Mouse (Mus musculus) forebrain, embryonic 11.5 days (tissue): ENCODE measurements around the gene Arfrp1. TPM values are rescaled to one million over a fixed set of nuclear protein-coding genes. Genes with fewer than 3 reads are reported as not detected.
A peak's percentile ranks its signal among the peaks of the same experiment; 100 is the strongest.

ENCODE experiments used
- ATAC-seq: fragments of 200-750 bp; cut with Nextera tagmentation; replicated peaks from 2 replicates; pipeline ENCODE4 v1.8.0; 2017; ENCODE audit warnings: moderate TSS enrichment; ENCODE audit not compliant: low FRiP score
- DNase-seq: peaks from one replicate; pipeline ENCODE4 v3.0.0-alpha.2; 2017; ENCODE audit warnings: low spot score
- H3K27ac ChIP-seq: fragments of 300-500 bp; sonication (generic); 2 replicates; pipeline ENCODE4 v1.5.1; 2014; ENCODE audit warnings: low read depth, low read length
- H3K27me3 ChIP-seq: fragments of 300-500 bp; sonication (generic); 2 replicates; pipeline ENCODE4 v1.6.1; 2014; ENCODE audit warnings: mild to moderate bottlenecking, low read length, mixed read lengths; ENCODE audit not compliant: control insufficient read depth, insufficient read depth
- H3K36me3 ChIP-seq: fragments of 300-500 bp; sonication (generic); 2 replicates; pipeline ENCODE4 v1.6.1; 2014; ENCODE audit warnings: mild to moderate bottlenecking, low read length, moderate library complexity, mixed read lengths; ENCODE audit not compliant: control insufficient read depth, insufficient read depth
- H3K4me1 ChIP-seq: fragments of 300-500 bp; sonication (generic); replicated peaks from 2 replicates; pipeline ENCODE4 v1.6.1; 2014; ENCODE audit warnings: low read length, mixed read lengths; ENCODE audit not compliant: control insufficient read depth, insufficient read depth
- H3K4me2 ChIP-seq: fragments of 300-500 bp; sonication (generic); 2 replicates; pipeline ENCODE4 v1.6.1; 2014; ENCODE audit warnings: low read depth, mild to moderate bottlenecking, low read length, moderate library complexity, mixed read lengths; ENCODE audit not compliant: severe bottlenecking
- H3K4me3 ChIP-seq: fragments of 300-500 bp; sonication (generic); 2 replicates; pipeline ENCODE4 v1.5.1; 2014; ENCODE audit warnings: low read depth, low read length
- H3K9ac ChIP-seq: fragments of 300-500 bp; sonication (generic); 2 replicates; pipeline ENCODE4 v1.6.1; 2014; ENCODE audit warnings: low read length
- H3K9me3 ChIP-seq: fragments of 300-500 bp; sonication (generic); 2 replicates; pipeline ENCODE4 v1.6.1; 2016; ENCODE audit warnings: low read length, mixed read lengths; ENCODE audit not compliant: control insufficient read depth
- WGBS: fragments of 180-500 bp; shearing (Covaris S2); extraction: QIAGEN DNeasy Blood & Tissue Kit; methylation state at CpG from one replicate; pipeline ENCODE4 v1.1.7; 2014; 5-methylcytosine and 5-hydroxymethylcytosine counted together
- polyA plus RNA-seq: library from polyadenylated mRNA; unstranded; fragments of >200 nt; fragmentation: Nextera tagmentation; extraction: Ambion mirVana; gene quantifications from 2 replicates; pipeline ENCODE4 v1.2.1, GENCODE M21; 2014

Gene Arfrp1
- polyA plus RNA-seq, 1 experiment from 2014 or later = 64.5 TPM

GRCm38 (mm10) chr2:181364487-181364859 lies 731 bp downstream of the Arfrp1 start:
- no peaks in the 10 kb centered on the region for H3K9me3 ChIP-seq
- H3K9ac ChIP-seq = peak overlapping the region; percentile 78
- peak overlapping the region; percentile 72 for H3K4me2 ChIP-seq
- ATAC-seq = no peak
- peaks cover 4% of the 10 kb centered on the region; the same call in 1 of the 2 replicates for H3K36me3 ChIP-seq
- H3K4me1 ChIP-seq = peaks cover 8% of the 10 kb centered on the region; the same call in 1 of the 2 replicates
- WGBS = 10% methylated on average over 14 of the region's 14 CpGs
- H3K4me3 ChIP-seq = peak overlapping the region; percentile 84
- H3K27ac ChIP-seq = no peak overlapping the region
- DNase-seq = no peak
- no peaks in the 10 kb centered on the region for H3K27me3 ChIP-seq

DNA sequence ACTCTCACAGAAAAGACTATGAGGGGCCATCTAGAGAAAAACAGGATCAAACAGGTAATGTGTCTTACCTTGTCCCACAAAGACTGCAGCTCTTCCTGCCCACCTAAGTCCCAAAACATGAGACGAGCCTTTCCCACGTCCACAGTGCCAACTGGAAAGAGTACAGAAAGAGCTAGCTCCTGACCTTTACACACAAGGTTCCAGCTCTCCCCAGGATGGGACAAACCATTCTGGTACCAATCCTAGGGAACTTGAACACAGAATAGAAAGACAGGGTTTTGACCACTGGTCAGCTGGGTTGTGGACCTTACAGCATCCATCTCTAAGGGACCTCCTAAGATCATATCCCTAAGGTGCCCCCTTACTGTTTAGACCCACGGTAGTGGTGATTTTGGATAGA lies 1.3 kb downstream of the Arfrp1 start:
- Histone ChIP-seq H3K9ac (peak overlapping the region; percentile 78), H3K4me3 (peak overlapping the region; percentile 84)

GRCm38 (mm10) chr2:181356780-181357179 lies 8.4 kb downstream of the Arfrp1 start:
- ATAC-seq (no peak), DNase-seq (no peak)
- Histone ChIP-seq H3K27me3 (no peaks in the 10 kb centered on the region), H3K4me3 (no peak overlapping the region), H3K4me1 (no peaks in the 10 kb centered on the region), H3K9ac (no peak overlapping the region), H3K9me3 (no peaks in the 10 kb centered on the region), H3K36me3 (peaks cover 6% of the 10 kb centered on the region; the same call in 1 of the 2 replicates), H3K27ac (no peak overlapping the region), H3K4me2 (no peak overlapping the region)
- WGBS = 80% methylated on average over 3 of the region's 3 CpGs

More for the DNA sequence above, 1.3 kb downstream of the Arfrp1 start:
- peaks cover 8% of the 10 kb centered on the region; the same call in 1 of the 2 replicates for H3K36me3 ChIP-seq
- no peaks in the 10 kb centered on the region for H3K27me3 ChIP-seq
- DNase-seq (no peak), ATAC-seq (no peak)
- peaks cover 8% of the 10 kb centered on the region; the same call in 1 of the 2 replicates for H3K4me1 ChIP-seq
- H3K9me3 ChIP-seq = no peaks in the 10 kb centered on the region
- WGBS = 79% methylated on average over 3 of the region's 3 CpGs
- H3K27ac ChIP-seq = no peak overlapping the region
- H3K4me2 ChIP-seq = peak overlapping the region; percentile 72

DNA sequence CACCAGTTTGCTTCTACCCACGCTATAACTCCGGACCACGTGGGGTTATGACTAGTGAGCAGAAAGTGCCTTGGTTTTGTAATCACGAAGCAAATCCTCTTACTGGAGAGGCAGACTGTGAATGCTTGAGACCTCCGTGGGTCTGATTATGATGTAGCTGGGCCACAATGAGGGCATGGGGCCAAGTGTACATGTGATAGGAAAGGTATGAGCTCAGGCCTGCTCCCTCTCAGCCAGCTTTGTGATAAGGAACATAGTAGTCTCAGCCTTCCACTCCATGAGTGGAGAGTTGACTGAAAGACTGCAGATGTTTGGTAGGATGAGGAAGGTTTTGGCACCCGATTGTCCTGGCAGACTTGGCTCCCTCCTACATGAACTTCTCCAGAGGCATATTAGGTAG lies 22.4 kb downstream of the Arfrp1 start:
- H3K27me3 ChIP-seq = no peaks in the 10 kb centered on the region
- no peak for ATAC-seq
- H3K4me1 ChIP-seq = no peaks in the 10 kb centered on the region
- no peak for DNase-seq
- no peak overlapping the region for H3K27ac ChIP-seq
- H3K9ac ChIP-seq = no peak overlapping the region
- H3K36me3 ChIP-seq = peaks cover 2% of the 10 kb centered on the region
- H3K9me3 ChIP-seq = no peaks in the 10 kb centered on the region
- H3K4me2 ChIP-seq = no peak overlapping the region
- H3K4me3 ChIP-seq = no peak overlapping the region
- 93% methylated on average over 6 of the region's 6 CpGs for WGBS

DNA sequence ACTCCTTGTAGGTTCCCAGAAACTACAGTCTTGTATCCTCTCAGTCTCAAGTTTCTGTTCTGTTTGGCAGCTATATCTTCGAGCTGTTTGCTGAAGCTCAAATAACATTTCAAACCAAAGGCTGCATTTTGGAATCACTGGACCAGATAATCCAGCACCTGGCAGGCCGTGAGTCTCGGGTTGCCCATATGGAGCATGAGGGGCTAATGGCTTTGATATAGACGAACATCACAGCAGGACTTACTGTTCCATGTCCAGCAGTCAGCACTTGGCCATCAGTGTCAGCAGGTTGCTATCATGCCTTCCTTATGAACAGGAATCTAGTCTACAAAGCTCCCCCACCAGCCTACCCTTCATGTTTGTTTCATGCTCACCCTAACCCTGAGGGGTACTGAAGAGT lies 24.8 kb downstream of the Arfrp1 start:
- DNase-seq = no peak
- Histone ChIP-seq H3K4me3 (no peak overlapping the region), H3K4me1 (no peaks in the 10 kb centered on the region), H3K27me3 (no peaks in the 10 kb centered on the region), H3K27ac (no peak overlapping the region), H3K4me2 (no peak overlapping the region), H3K9ac (no peak overlapping the region), H3K9me3 (no peaks in the 10 kb centered on the region), H3K36me3 (no peaks in the 10 kb centered on the region; the same call in 1 of the 2 replicates)
- 91% methylated on average over 4 of the region's 4 CpGs for WGBS
- ATAC-seq = no peak

DNA sequence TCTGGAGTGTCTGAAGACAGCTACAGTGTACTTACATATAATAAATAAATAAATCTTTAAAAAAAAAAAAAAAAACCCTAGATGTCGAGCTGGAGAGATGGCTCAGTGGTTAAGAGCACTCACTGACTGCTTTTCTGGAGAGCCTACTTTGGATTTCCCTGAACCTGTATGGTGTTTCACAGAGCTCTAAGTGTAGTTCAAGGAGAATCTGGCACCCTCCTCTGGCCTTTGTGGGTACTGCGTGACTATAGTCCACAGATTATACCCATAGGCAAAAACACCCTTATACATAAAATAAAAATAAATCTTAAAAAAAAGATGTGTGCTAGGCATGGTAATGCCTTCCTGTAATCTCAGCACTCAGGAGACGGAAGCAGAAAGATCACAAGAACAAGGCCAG lies 31.2 kb downstream of the Arfrp1 start:
- Histone ChIP-seq H3K4me2 (no peak overlapping the region), H3K4me3 (no peak overlapping the region), H3K9me3 (no peaks in the 10 kb centered on the region), H3K4me1 (no peaks in the 10 kb centered on the region), H3K36me3 (no peaks in the 10 kb centered on the region; the same call in 1 of the 2 replicates), H3K27ac (no peak overlapping the region), H3K9ac (no peak overlapping the region), H3K27me3 (no peaks in the 10 kb centered on the region)
- 56% methylated on average over 3 of the region's 3 CpGs for WGBS
- DNase-seq (peak; percentile 70), ATAC-seq (0 out of 2 replicates have a peak, but pooled peaks have one; percentile 42)

- DNase-seq (no peak), ATAC-seq (no peak)
- no peaks in the 10 kb centered on the region for H3K27me3 ChIP-seq
- no peak overlapping the region for H3K4me2 ChIP-seq
- H3K36me3 ChIP-seq = no peaks in the 10 kb centered on the region; the same call in 1 of the 2 replicates
- no peak overlapping the region for H3K4me3 ChIP-seq
- no peaks in the 10 kb centered on the region for H3K4me1 ChIP-seq
- H3K9me3 ChIP-seq = no peaks in the 10 kb centered on the region
- H3K27ac ChIP-seq = no peak overlapping the region
- H3K9ac ChIP-seq = no peak overlapping the region
Measured at GRCm38 (mm10) chr2:181332542-181332941, 32.7 kb downstream of the Arfrp1 start.

DNA sequence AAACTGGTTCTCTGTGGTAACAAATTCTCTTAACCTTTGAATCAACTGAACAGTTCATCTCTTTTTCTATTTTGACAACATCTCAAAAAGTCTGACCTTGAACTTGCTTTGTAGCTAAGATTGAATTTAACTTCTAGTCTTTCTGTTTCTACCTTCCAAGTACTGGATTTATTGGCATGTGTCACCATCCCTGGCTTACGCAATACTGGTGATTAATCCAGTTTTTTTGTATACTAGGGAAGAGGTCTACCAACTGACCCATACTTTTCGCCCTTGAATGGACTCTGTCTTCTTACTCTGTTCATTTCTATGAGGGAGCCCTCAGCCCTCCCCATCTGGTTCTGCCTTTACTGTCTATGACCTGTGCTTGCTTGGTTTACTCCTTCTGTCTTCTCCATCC lies 39.1 kb downstream of the Arfrp1 start:
- no peak overlapping the region for H3K4me2 ChIP-seq
- no peaks in the 10 kb centered on the region; the same call in 1 of the 2 replicates for H3K36me3 ChIP-seq
- WGBS = 94% methylated on average over 2 of the region's 2 CpGs
- H3K9ac ChIP-seq = no peak overlapping the region
- H3K4me1 ChIP-seq = no peaks in the 10 kb centered on the region
- H3K4me3 ChIP-seq = no peak overlapping the region
- no peak overlapping the region for H3K27ac ChIP-seq
- no peaks in the 10 kb centered on the region for H3K9me3 ChIP-seq
- DNase-seq (no peak), ATAC-seq (no peak)
- H3K27me3 ChIP-seq = no peaks in the 10 kb centered on the region

DNA sequence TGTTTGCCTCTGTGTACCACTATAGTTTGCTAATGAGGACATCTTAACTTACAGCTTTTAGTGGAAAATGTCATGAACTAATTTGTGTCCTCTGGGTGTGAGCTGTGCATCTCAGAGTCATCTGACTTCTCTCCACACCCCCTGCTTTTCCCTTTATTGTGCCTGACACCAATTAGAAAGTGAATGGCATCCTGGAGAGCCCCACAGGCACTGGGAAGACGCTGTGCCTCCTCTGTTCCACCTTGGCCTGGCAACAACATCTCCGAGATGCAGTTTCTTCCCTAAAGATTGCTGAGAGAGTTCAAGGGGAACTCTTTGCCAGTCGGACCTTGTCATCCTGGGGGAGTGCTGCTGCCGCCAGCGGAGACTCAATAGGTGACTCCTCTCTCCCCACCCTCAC lies 43.1 kb downstream of the Arfrp1 start:
- Histone ChIP-seq H3K27me3 (no peaks in the 10 kb centered on the region), H3K9me3 (no peaks in the 10 kb centered on the region), H3K9ac (no peak overlapping the region), H3K4me3 (no peak overlapping the region), H3K4me2 (no peak overlapping the region), H3K36me3 (no peaks in the 10 kb centered on the region; the same call in 1 of the 2 replicates), H3K4me1 (peaks cover 3% of the 10 kb centered on the region; the same call in 1 of the 2 replicates), H3K27ac (no peak overlapping the region)
- 81% methylated on average over 5 of the region's 5 CpGs for WGBS
- DNase-seq (no peak), ATAC-seq (no peak)
